Mouse (Mus musculus) lung, postnatal 0 days (tissue): Measurements from ENCODE around the gene Best3. TPM values are rescaled to one million over a fixed set of nuclear protein-coding genes. Genes with fewer than 3 reads are reported as not detected.
"Not testable (repeated sequence)": the region's sequence is repeated elsewhere in the genome, so short reads cannot be mapped to it uniquely, and the experiment has no call there.

Experiments used
- ATAC-seq: fragments of 200-750 bp; cut with Nextera tagmentation; 2 replicates; pipeline ENCODE4 v1.8.0; 2017; ENCODE audit warnings: moderate library complexity
- DNase-seq: peaks from one replicate; pipeline ENCODE4 v3.0.0-alpha.2; 2016; ENCODE audit warnings: low spot score
- H3K27ac ChIP-seq: fragments of 300-500 bp; sonication (generic); 2 replicates; pipeline ENCODE4 v1.5.1; 2014; ENCODE audit warnings: antibody characterized with exemption, mild to moderate bottlenecking, low read length, mixed read lengths
- H3K27me3 ChIP-seq: fragments of 300-500 bp; sonication (generic); replicated peaks from 2 replicates; pipeline ENCODE4 v1.6.1; 2014; ENCODE audit warnings: low read length, mixed read lengths; ENCODE audit not compliant: insufficient read depth
- H3K36me3 ChIP-seq: fragments of 300-500 bp; sonication (generic); 2 replicates; pipeline ENCODE4 v1.6.1; 2014; ENCODE audit warnings: low read length, mixed read lengths; ENCODE audit not compliant: insufficient read depth
- H3K4me1 ChIP-seq: fragments of 300-500 bp; sonication (generic); 2 replicates; pipeline ENCODE4 v1.6.1; 2014; ENCODE audit warnings: antibody characterized with exemption, low read depth, low read length, mixed read lengths; ENCODE audit not compliant: insufficient read depth
- H3K4me2 ChIP-seq: fragments of 300-500 bp; sonication (generic); replicated peaks from 2 replicates; pipeline ENCODE4 v1.6.1; 2014; ENCODE audit warnings: low read depth, mild to moderate bottlenecking, low read length, moderate library complexity, mixed read lengths
- H3K4me3 ChIP-seq: fragments of 300-500 bp; sonication (generic); 2 replicates; pipeline ENCODE4 v1.5.1; 2014; ENCODE audit warnings: low read depth, low read length
- H3K9ac ChIP-seq: fragments of 300-500 bp; sonication (generic); replicated peaks from 2 replicates; pipeline ENCODE4 v1.6.1; 2014; ENCODE audit warnings: low read depth, mild to moderate bottlenecking
- H3K9me3 ChIP-seq: fragments of 300-500 bp; sonication (generic); 2 replicates; pipeline ENCODE4 v1.6.1; 2016; ENCODE audit warnings: low read length, mixed read lengths
- CTCF ChIP-seq: IDR thresholded peaks from 2 replicates; pipeline ENCODE4 v1.5.1; 2016; ENCODE audit warnings: antibody characterized with exemption, mild to moderate bottlenecking
- EP300 ChIP-seq: IDR thresholded peaks from 2 replicates; pipeline ENCODE4 v1.6.1; 2016; ENCODE audit warnings: antibody characterized with exemption, mild to moderate bottlenecking, control low read depth
- WGBS: fragments of 180-500 bp; shearing (Covaris S2); extraction: QIAGEN DNeasy Blood & Tissue Kit; methylation state at CpG from one replicate; pipeline ENCODE4 v1.1.7; 2014; 5-methylcytosine and 5-hydroxymethylcytosine counted together
- polyA plus RNA-seq: library from polyadenylated mRNA; unstranded; fragments of >200 nt; fragmentation: Nextera tagmentation; extraction: Ambion mirVana; gene quantifications from 2 replicates; pipeline ENCODE4 v1.2.1, GENCODE M21; 2015

Gene Best3
- polyA plus RNA-seq, 1 experiment from 2014 or later, result 0.43 TPM

- 22% methylated on average over 8 of the region's 8 CpGs for WGBS
- no peak overlapping the region for H3K4me2 ChIP-seq
Observed at GRCm38 (mm10) chr10:117033785-117034184, 47.7 kb downstream of the Best3 start.

DNA sequence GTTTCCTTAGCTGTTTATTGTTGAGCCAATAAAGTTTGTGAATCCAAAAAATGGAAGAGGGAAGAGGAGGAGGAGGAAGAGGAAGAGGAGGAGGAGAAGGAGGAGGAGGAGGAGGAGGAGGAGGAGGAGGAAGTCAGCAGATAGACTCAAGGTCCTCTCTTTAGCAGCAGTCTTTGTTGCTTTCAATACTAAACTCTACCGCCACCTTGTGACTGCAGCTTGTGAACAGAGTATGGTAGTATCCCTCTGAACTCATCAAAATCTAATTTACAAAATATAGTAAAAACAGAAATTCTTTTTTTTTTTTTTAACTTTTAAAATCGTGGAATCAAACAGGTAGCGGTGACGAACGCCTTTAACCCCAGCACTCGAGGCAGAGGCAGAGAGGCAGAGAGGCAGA lies 54.2 kb downstream of the Best3 start:
- H3K9me3 ChIP-seq, result no peaks in the 10 kb centered on the region
- no peaks in the 10 kb centered on the region for H3K36me3 ChIP-seq
- WGBS, result 69% methylated on average over 6 of the region's 6 CpGs
- DNase-seq (peak; percentile 45), ATAC-seq (no peak)
- no peak overlapping the region for H3K4me2 ChIP-seq
- H3K27ac ChIP-seq, result no peak overlapping the region
- H3K9ac ChIP-seq, result no peak overlapping the region
- H3K4me1 ChIP-seq, result no peaks in the 10 kb centered on the region
- H3K27me3 ChIP-seq, result 0 out of 2 replicates have a peak, but pooled peaks cover 3% of the 10 kb centered on the region
- H3K4me3 ChIP-seq, result no peak overlapping the region
- TF ChIP-seq EP300 (no peak), CTCF (peak; percentile 63)

More at GRCm38 (mm10) chr10:117033785-117034184, 47.7 kb downstream of the Best3 start:
- H3K9ac ChIP-seq, result no peak overlapping the region
- H3K4me3 ChIP-seq, result no peak overlapping the region
- no peaks in the 10 kb centered on the region for H3K36me3 ChIP-seq
- H3K27ac ChIP-seq, result no peak overlapping the region
- no peaks in the 10 kb centered on the region for H3K27me3 ChIP-seq
- TF ChIP-seq EP300, result no peak
- peak; percentile 90 for TF ChIP-seq CTCF
- DNase-seq (peak; percentile 90), ATAC-seq (peak; percentile 56; the same call in 1 of the 2 replicates)
- no peaks in the 10 kb centered on the region for H3K9me3 ChIP-seq
- no peaks in the 10 kb centered on the region for H3K4me1 ChIP-seq

DNA sequence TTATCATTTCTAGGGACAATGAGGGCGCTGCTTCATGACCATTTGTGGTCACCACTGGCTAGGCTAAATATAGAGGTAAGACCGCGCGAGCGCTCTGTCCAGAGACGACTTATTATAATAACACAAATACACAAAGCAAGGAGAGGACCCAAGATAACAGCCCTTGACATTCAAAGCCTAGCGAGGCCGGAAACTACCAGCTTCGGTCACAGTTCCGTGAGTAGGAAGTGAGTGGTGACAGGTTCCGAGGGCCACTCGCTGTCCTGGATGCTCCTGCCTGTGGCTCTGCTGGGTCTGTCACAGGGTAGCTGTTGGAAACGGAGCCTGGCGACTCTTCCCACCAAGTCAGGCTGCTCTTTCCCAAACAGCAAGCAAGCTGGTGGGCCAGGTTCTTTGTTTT lies 56.2 kb downstream of the Best3 start:
- peak; percentile 65 for ATAC-seq
- Histone ChIP-seq H3K36me3 (no peaks in the 10 kb centered on the region), H3K27me3 (0 out of 2 replicates have a peak, but pooled peaks cover 3% of the 10 kb centered on the region), H3K4me3 (no peak overlapping the region), H3K9me3 (no peaks in the 10 kb centered on the region), H3K4me2 (peak overlapping the region; percentile 2; the same call in 1 of the 2 replicates), H3K27ac (no peak overlapping the region), H3K9ac (no peak overlapping the region), H3K4me1 (no peaks in the 10 kb centered on the region; the same call in 1 of the 2 replicates)
- WGBS, result 49% methylated on average over 14 of the region's 14 CpGs
- TF ChIP-seq EP300 (peak; percentile 26; the same call in 1 of the 2 replicates), CTCF (no peak)
- DNase-seq, result peak; percentile 31

- not testable (repeated sequence) for H3K9me3 ChIP-seq, H3K36me3 ChIP-seq, H3K4me1 ChIP-seq, H3K27ac ChIP-seq, H3K27me3 ChIP-seq, H3K4me3 ChIP-seq, H3K9ac ChIP-seq
- WGBS, result 18% methylated on average over 13 of the region's 16 CpGs
- 0 out of 2 replicates have a peak overlapping the region, but pooled peaks have one; percentile 5 for H3K4me2 ChIP-seq
- DNase-seq, result peak; percentile 33
- ATAC-seq, result peak; percentile 40
Observed at GRCm38 (mm10) chr10:117043497-117044166, 57.5 kb downstream of the Best3 start.

DNA sequence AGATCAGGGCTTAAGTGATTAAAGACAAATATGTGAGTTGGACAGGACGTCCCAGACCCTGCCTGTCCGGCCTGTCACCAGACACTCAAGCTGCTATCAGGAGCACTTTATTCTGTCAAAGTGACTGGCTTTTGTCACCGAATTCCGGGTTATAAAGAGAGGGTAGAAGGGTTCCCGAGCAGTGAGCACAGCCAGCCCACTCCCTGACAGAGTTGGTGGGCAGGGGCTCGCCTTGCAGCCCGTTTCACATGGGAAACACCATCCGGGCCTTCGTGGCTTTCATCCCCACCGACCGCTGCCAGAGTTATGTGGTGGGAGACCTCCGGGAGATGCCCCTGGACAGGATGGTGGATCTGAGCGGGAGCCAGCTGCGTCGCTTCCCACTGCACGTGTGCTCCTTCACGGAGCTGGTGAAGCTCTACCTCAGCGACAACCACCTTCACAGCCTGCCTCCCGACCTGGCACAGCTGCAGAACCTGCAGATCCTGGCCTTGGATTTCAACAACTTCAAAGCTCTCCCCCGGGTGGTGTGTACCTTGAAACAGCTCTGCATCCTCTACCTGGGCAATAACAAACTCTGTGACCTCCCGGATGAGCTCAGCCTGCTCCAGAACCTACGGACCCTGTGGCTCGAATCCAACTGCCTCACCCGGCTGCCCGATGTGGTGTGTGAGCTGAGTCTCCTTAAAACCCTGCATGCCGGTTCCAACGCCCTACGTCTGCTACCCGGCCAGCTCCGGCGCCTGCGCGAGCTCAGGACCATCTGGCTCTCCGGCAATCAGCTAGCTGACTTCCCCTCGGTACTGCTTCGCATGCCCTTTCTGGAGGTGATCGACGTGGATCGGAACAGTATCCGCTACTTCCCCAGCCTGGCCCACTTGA lies 59.3 kb downstream of the Best3 start, which contains the start of gene Lrrc10:
Gene Lrrc10, plus strand, starts transcription at position 167 of the 882 bp plus-strand sequence.
- H3K9me3 ChIP-seq, result no peaks in the 10 kb centered on the region
- DNase-seq (no peak), ATAC-seq (no peak)
- H3K4me3 ChIP-seq, result no peak within 1 kb of the TSS; the same call in 1 of the 2 replicates
- TF ChIP-seq EP300 (no peak), CTCF (no peak)
- H3K4me2 ChIP-seq, result peak within 1 kb of the TSS; percentile 34; the same call in 1 of the 2 replicates
- no peaks in the 10 kb centered on the region for H3K36me3 ChIP-seq
- 32% methylated on average over 40 of the region's 40 CpGs for WGBS
- no peaks in the 10 kb centered on the region; the same call in 1 of the 2 replicates for H3K4me1 ChIP-seq
- H3K27ac ChIP-seq, result no peak within 1 kb of the TSS
- no peak within 1 kb of the TSS for H3K9ac ChIP-seq
- H3K27me3 ChIP-seq, result 0 out of 2 replicates have a peak, but pooled peaks cover 3% of the 10 kb centered on the region

GRCm38 (mm10) chr10:117049253-117049652 lies 63.1 kb downstream of the Best3 start:
- ATAC-seq, result no peak
- H3K36me3 ChIP-seq, result peaks cover 29% of the 10 kb centered on the region

More at GRCm38 (mm10) chr10:117049253-117049652, 63.1 kb downstream of the Best3 start:
- Histone ChIP-seq H3K4me3 (no peak overlapping the region), H3K9ac (no peak overlapping the region), H3K27ac (no peak overlapping the region), H3K4me1 (no peaks in the 10 kb centered on the region; the same call in 1 of the 2 replicates), H3K27me3 (no peaks in the 10 kb centered on the region), H3K4me2 (no peak overlapping the region), H3K9me3 (no peaks in the 10 kb centered on the region)
- DNase-seq, result no peak
- TF ChIP-seq CTCF (no peak), EP300 (no peak)
- 79% methylated on average over 4 of the region's 4 CpGs for WGBS
